Mouse (Mus musculus): ENCODE measurements around the gene Rap2b.

Rap2b gene

GRCm38 (mm10) chr3:61386368-61386767 is 24.9 kb downstream of the Rap2b start:
- DNase-seq: no peak

GRCm38 (mm10) chr3:61391564-61391963 is 30.1 kb downstream of the Rap2b start:
- DNase-seq: no peak

- no peak for DNase-seq
Measured at GRCm38 (mm10) chr3:61392881-61393280, 31.4 kb downstream of the Rap2b start.

GRCm38 (mm10) chr3:61393520-61393919 is 32.1 kb downstream of the Rap2b start:
- no peak for DNase-seq

- no peak for DNase-seq
Measured at GRCm38 (mm10) chr3:61395382-61395781, 33.9 kb downstream of the Rap2b start.

- DNase-seq: no peak
Measured at GRCm38 (mm10) chr3:61396728-61397127, 35.3 kb downstream of the Rap2b start.

GRCm38 (mm10) chr3:61400823-61401387 is 39.5 kb downstream of the Rap2b start:
- DNase-seq: no peak

- no peak for DNase-seq
Measured at GRCm38 (mm10) chr3:61406921-61407320, 45.5 kb downstream of the Rap2b start.

GRCm38 (mm10) chr3:61409683-61410082 is 48.2 kb downstream of the Rap2b start:
- DNase-seq: peak; percentile 2

- DNase-seq: no peak
Measured at GRCm38 (mm10) chr3:61415883-61416282, 54.4 kb downstream of the Rap2b start.

All from kidney, postnatal 14 days (tissue).